Mouse (Mus musculus): ENCODE results near the gene Atp9a. TPM values are rescaled to one million over a fixed set of nuclear protein-coding genes. Genes with fewer than 3 reads are reported as not detected.

Atp9a gene
- polyA plus RNA-seq, 1 experiment: 41.6 TPM

- H3K36me3 ChIP-seq (ENCODE audit: control insufficient read depth, insufficient read depth): no peaks in the 10 kb centered on the region
- no peak overlapping the region for H3ac ChIP-seq (ENCODE audit: control insufficient read depth, insufficient read length)
- no peaks in the 10 kb centered on the region for H3K79me2 ChIP-seq (ENCODE audit: control insufficient read depth, insufficient read depth)
- no peak for TF ChIP-seq REST (IDR thresholded peaks at IDR 0.05; ENCODE audit: insufficient read depth, insufficient read length)
- no peak for TF ChIP-seq MYOG (IDR thresholded peaks at IDR 0.05; ENCODE audit: control insufficient read depth in 1 of 3, insufficient read depth in 1 of 3, insufficient read length in 2 of 3, low read depth in 2 of 3)
- TF ChIP-seq USF1 (IDR thresholded peaks at IDR 0.05; ENCODE audit: low read depth): no peak
- no peak for TF ChIP-seq SRF (IDR thresholded peaks at IDR 0.05; ENCODE audit: control insufficient read depth, insufficient read length, low read depth)
- TF ChIP-seq POLR2A (IDR thresholded peaks at IDR 0.05; ENCODE audit: insufficient read length, low read depth): no peak
- TF ChIP-seq MAX (IDR thresholded peaks at IDR 0.05; ENCODE audit: low read depth): no peak
- TF ChIP-seq TCF12 (IDR thresholded peaks at IDR 0.05; ENCODE audit: insufficient read depth, poor library complexity, severe bottlenecking): no peak
- no peak for TF ChIP-seq POLR2AphosphoS2 (IDR thresholded peaks at IDR 0.05; ENCODE audit: insufficient read length, low read depth)
- TF ChIP-seq CEBPB (IDR thresholded peaks at IDR 0.05; ENCODE audit: insufficient read depth, poor library complexity, severe bottlenecking): no peak
- no peak for TF ChIP-seq TCF3 (IDR thresholded peaks at IDR 0.05; ENCODE audit: insufficient read length, low read depth)
- no peak overlapping the region for H3K4me3 ChIP-seq
- H3K27me3 ChIP-seq (ENCODE audit: control insufficient read depth, insufficient read depth, insufficient read length): peaks cover 14% of the 10 kb centered on the region
- no peak overlapping the region for H3K4me2 ChIP-seq (ENCODE audit: low read depth)
These were observed 83.7 kb downstream of the Atp9a start for GRCm38 (mm10) chr2:168658551-168658950.

- no peak overlapping the region for H3K4me2 ChIP-seq (ENCODE audit: low read depth)
- H3K79me2 ChIP-seq (ENCODE audit: control insufficient read depth, insufficient read depth): no peaks in the 10 kb centered on the region
- no peaks in the 10 kb centered on the region for H3K36me3 ChIP-seq (ENCODE audit: control insufficient read depth, insufficient read depth)
- no peak overlapping the region for H3ac ChIP-seq (ENCODE audit: control insufficient read depth, insufficient read length)
- H3K27me3 ChIP-seq (ENCODE audit: control insufficient read depth, insufficient read depth, insufficient read length): peaks cover 6% of the 10 kb centered on the region
- TF ChIP-seq POLR2AphosphoS2 (IDR thresholded peaks at IDR 0.05; ENCODE audit: insufficient read length, low read depth) (no peak), TCF3 (IDR thresholded peaks at IDR 0.05; ENCODE audit: insufficient read length, low read depth) (no peak), E2F4 (IDR thresholded peaks at IDR 0.05; ENCODE audit: insufficient read depth) (no peak), MYOD1 (IDR thresholded peaks at IDR 0.05; ENCODE audit: control insufficient read depth in 1 of 3, insufficient read length in 2 of 3, low read depth in 2 of 3) (no peak), MAX (IDR thresholded peaks at IDR 0.05; ENCODE audit: low read depth) (no peak), SRF (IDR thresholded peaks at IDR 0.05; ENCODE audit: control insufficient read depth, insufficient read length, low read depth) (no peak), CEBPB (IDR thresholded peaks at IDR 0.05; ENCODE audit: insufficient read depth, poor library complexity, severe bottlenecking) (no peak), REST (IDR thresholded peaks at IDR 0.05; ENCODE audit: insufficient read depth, insufficient read length) (no peak), MYOG (IDR thresholded peaks at IDR 0.05; ENCODE audit: control insufficient read depth in 1 of 3, insufficient read depth in 1 of 3, insufficient read length in 2 of 3, low read depth in 2 of 3) (no peak), USF1 (IDR thresholded peaks at IDR 0.05; ENCODE audit: low read depth) (no peak), TCF12 (IDR thresholded peaks at IDR 0.05; ENCODE audit: insufficient read depth, poor library complexity, severe bottlenecking) (no peak), POLR2A (IDR thresholded peaks at IDR 0.05; ENCODE audit: insufficient read length, low read depth) (no peak)
- H3K4me3 ChIP-seq: no peak overlapping the region
These were observed 85.5 kb downstream of the Atp9a start for GRCm38 (mm10) chr2:168656569-168657308.

GRCm38 (mm10) chr2:168654983-168655669 lies 87.1 kb downstream of the Atp9a start:
- Histone ChIP-seq H3K4me2 (ENCODE audit: low read depth) (no peak overlapping the region), H3K79me2 (ENCODE audit: control insufficient read depth, insufficient read depth) (no peaks in the 10 kb centered on the region), H3K27me3 (ENCODE audit: control insufficient read depth, insufficient read depth, insufficient read length) (peaks cover 5% of the 10 kb centered on the region), H3ac (ENCODE audit: control insufficient read depth, insufficient read length) (no peak overlapping the region), H3K36me3 (ENCODE audit: control insufficient read depth, insufficient read depth) (no peaks in the 10 kb centered on the region), H3K4me3 (no peak overlapping the region)
- TF ChIP-seq POLR2AphosphoS2 (IDR thresholded peaks at IDR 0.05; ENCODE audit: insufficient read length, low read depth) (no peak), MYOD1 (IDR thresholded peaks at IDR 0.05; ENCODE audit: control insufficient read depth in 1 of 3, insufficient read length in 2 of 3, low read depth in 2 of 3) (no peak), REST (IDR thresholded peaks at IDR 0.05; ENCODE audit: insufficient read depth, insufficient read length) (no peak), MYOG (IDR thresholded peaks at IDR 0.05; ENCODE audit: control insufficient read depth in 1 of 3, insufficient read depth in 1 of 3, insufficient read length in 2 of 3, low read depth in 2 of 3) (no peak), E2F4 (IDR thresholded peaks at IDR 0.05; ENCODE audit: insufficient read depth) (no peak), USF1 (IDR thresholded peaks at IDR 0.05; ENCODE audit: low read depth) (no peak), TCF12 (IDR thresholded peaks at IDR 0.05; ENCODE audit: insufficient read depth, poor library complexity, severe bottlenecking) (no peak), MAX (IDR thresholded peaks at IDR 0.05; ENCODE audit: low read depth) (no peak), POLR2A (IDR thresholded peaks at IDR 0.05; ENCODE audit: insufficient read length, low read depth) (no peak), CEBPB (IDR thresholded peaks at IDR 0.05; ENCODE audit: insufficient read depth, poor library complexity, severe bottlenecking) (no peak), TCF3 (IDR thresholded peaks at IDR 0.05; ENCODE audit: insufficient read length, low read depth) (no peak), SRF (IDR thresholded peaks at IDR 0.05; ENCODE audit: control insufficient read depth, insufficient read length, low read depth) (no peak)

GRCm38 (mm10) chr2:168654482-168654881 lies 87.7 kb downstream of the Atp9a start:
- Histone ChIP-seq H3K4me3 (no peak overlapping the region), H3K36me3 (ENCODE audit: control insufficient read depth, insufficient read depth) (no peaks in the 10 kb centered on the region), H3K27me3 (ENCODE audit: control insufficient read depth, insufficient read depth, insufficient read length) (peaks cover 5% of the 10 kb centered on the region), H3ac (ENCODE audit: control insufficient read depth, insufficient read length) (no peak overlapping the region), H3K4me2 (ENCODE audit: low read depth) (no peak overlapping the region), H3K79me2 (ENCODE audit: control insufficient read depth, insufficient read depth) (no peaks in the 10 kb centered on the region)
- no peak for TF ChIP-seq MYOD1 (IDR thresholded peaks at IDR 0.05; ENCODE audit: control insufficient read depth in 1 of 3, insufficient read length in 2 of 3, low read depth in 2 of 3)
- TF ChIP-seq POLR2AphosphoS2 (IDR thresholded peaks at IDR 0.05; ENCODE audit: insufficient read length, low read depth): no peak
- TF ChIP-seq TCF3 (IDR thresholded peaks at IDR 0.05; ENCODE audit: insufficient read length, low read depth): no peak
- TF ChIP-seq TCF12 (IDR thresholded peaks at IDR 0.05; ENCODE audit: insufficient read depth, poor library complexity, severe bottlenecking): no peak

Measured in myocyte (in vitro differentiated cells).